ENCODE assay signal across 20 mouse cellular contexts in genomic region chr7:109137441-109137840, GRCm38 (mm10). TPM values are rescaled to one million over a fixed set of nuclear protein-coding genes. Genes with fewer than 3 reads are reported as not detected.
A peak's percentile ranks its signal among the peaks of the same experiment; 100 is the strongest.
DNase-seq lines count a peak whose midpoint lies in the region; TF ChIP-seq lines count a peak whose summit lies in the region.
"Had no signal": no experiment of that assay in that cellular context is flagged by ENCODE, and none has a peak within 500 bp of the region (broad histone marks: within the 10 kb centered on the region; RNA-seq: fewer than 3 reads in every experiment).

No protein-coding gene starts in this region.

- peak; percentile 30 for DNase-seq in gastrocnemius, adult 2 months
- DNase-seq in gastrocnemius, postnatal 36 days = no peak
- DNase-seq in left cerebral cortex, postnatal 4 days = peak; percentile 62
- DNase-seq in left cerebral cortex, adult 8-10 months (ENCODE audit: low spot score in 2 of 2) = no peak
- peak; percentile 71 to 82 for DNase-seq in cerebellum, adult 2 months
- peak; percentile 66 to 67 for DNase-seq in cerebellum, postnatal 36 days
- DNase-seq in embryo, embryonic 11 days = no peak
- DNase-seq in c-Kit-positive CD71-positive TER-119-positive erythroid progenitor cells, embryonic 14.5 days (ENCODE audit: low spot score) = no peak
- DNase-seq: adrenal gland, postnatal 14 days; kidney, adult 2 months; kidney, postnatal 10 days; right cerebral cortex, postnatal 25 days had no signal

- 14% methylated on average over 8 of the region's 8 CpGs for WGBS in cerebellum, adult 2 months

- no peak for TF ChIP-seq CTCF in gastrocnemius, adult 2 months (IDR thresholded peaks at IDR 0.05)
- TF ChIP-seq CTCF in cerebellum, adult 2 months (IDR thresholded peaks at IDR 0.05; ENCODE audit: borderline replicate concordance, insufficient read depth, low read depth, low read length) = no peak

- no peak overlapping the region for H3K27ac ChIP-seq in gastrocnemius, adult 2 months
- H3K27ac ChIP-seq in cerebellum, adult 2 months (ENCODE audit: insufficient read depth, low read length) = no peak overlapping the region
- H3K27ac ChIP-seq: embryonic facial prominence, embryonic 13.5 days; limb, embryonic 15.5 days; liver, embryonic 15.5 days; macrophage; stomach, postnatal 0 days had no signal

- intact Hi-C loops in gastrocnemius, adult 2 months (cut with DNase I) = loop anchor here (10.0 kb wide), 1 partner anchor 117 kb away; no protein-coding TSS in a partner anchor
- intact Hi-C loops in gastrocnemius, postnatal 36 days (cut with DNase I) = no loop called here
- intact Hi-C loops in left cerebral cortex, postnatal 4 days (cut with DNase I) = loop anchor here (5.0 kb wide), 1 partner anchor 285 kb away; no protein-coding TSS in a partner anchor

- no peak for TF ChIP-seq POLR2A in cerebellum, adult 2 months (IDR thresholded peaks at IDR 0.05; ENCODE audit: borderline replicate concordance, insufficient read depth, low read length)

- no peaks in the 10 kb centered on the region for H3K27me3 ChIP-seq in cerebellum, adult 2 months (ENCODE audit: control insufficient read depth, insufficient read depth, low read length)
- H3K27me3 ChIP-seq: liver, embryonic 15.5 days had no signal

- no peak overlapping the region for H3K4me3 ChIP-seq in gastrocnemius, adult 2 months
- H3K4me3 ChIP-seq in cerebellum, adult 2 months (replicated peaks; ENCODE audit: insufficient read depth, low read depth, low read length) = no peak overlapping the region
- H3K4me3 ChIP-seq: embryonic facial prominence, embryonic 13.5 days; limb, embryonic 15.5 days; liver, embryonic 15.5 days had no signal

- H3K4me1 ChIP-seq in cerebellum, adult 2 months (ENCODE audit: control insufficient read depth, insufficient read depth, low read length) = peaks cover 14% of the 10 kb centered on the region

RNA-seq across cellular contexts. Expression of gene Lmo1, which starts 37.6 kb away (rescaled TPM):
- 1 to 10 TPM; 2.3 TPM for total RNA-seq in gastrocnemius, adult 2 months (2021)
- 1 to 10 TPM; 2.3 to 2.8 TPM for total RNA-seq in gastrocnemius, postnatal 36 days (2021)
- 10 to 100 TPM; 46.0 to 48.5 TPM for total RNA-seq in left cerebral cortex, postnatal 4 days (2021)
- 10 to 100 TPM in 3 of 4 experiments, 1 to 10 TPM in 1; 9.9 to 15.0 (median 11.5) TPM for total RNA-seq in left cerebral cortex, adult 8-10 months (2022)
- polyA plus RNA-seq in cerebellum, adult 2 months (2012; rRNA removed) = 27.3 and 31.6 TPM in 2 replicates
- total RNA-seq: G1E; neutrophil, adult 5-6 weeks had no signal
- polyA plus RNA-seq: activated CD4-positive, CD25-positive, alpha-beta regulatory T cell, adult 4 months; G1E; macrophage had no signal

RNA-seq across cellular contexts. Expression of gene Ric3, which starts 54.3 kb away (rescaled TPM):
- total RNA-seq in gastrocnemius, adult 2 months (2021) = 1 to 10 TPM; 1.7 to 2.1 TPM
- total RNA-seq in gastrocnemius, postnatal 36 days (2021) = 1 to 10 TPM; 1.3 to 1.5 TPM
- 10 to 100 TPM; 37.8 to 39.4 TPM for total RNA-seq in left cerebral cortex, postnatal 4 days (2021)
- total RNA-seq in left cerebral cortex, adult 8-10 months (2022) = 10 to 100 TPM; 66.2 to 71.1 (median 68.6) TPM
- polyA plus RNA-seq in cerebellum, adult 2 months (2012; rRNA removed) = 61.6 and 66.0 TPM in 2 replicates
- polyA plus RNA-seq: G1E had no signal

Comparison
In these comparisons a context has a peak if more than half of its experiments do, and no peak if none do; other contexts are left out.
1. DNase-seq: peak in gastrocnemius, adult 2 months (single experiment), left cerebral cortex, postnatal 4 days (single experiment), cerebellum, adult 2 months (2 of 2) and cerebellum, postnatal 36 days (2 of 2); none in gastrocnemius, postnatal 36 days (0 of 2), left cerebral cortex, adult 8-10 months (0 of 2), embryo, embryonic 11 days (single experiment) and c-Kit-positive CD71-positive TER-119-positive erythroid progenitor cells, embryonic 14.5 days (single experiment).
2. RNA of gene Ric3, which starts 54.3 kb away (total RNA-seq): 66.2 to 71.1 TPM in left cerebral cortex, adult 8-10 months and 37.8 to 39.4 TPM in left cerebral cortex, postnatal 4 days; 1.7 to 2.1 TPM in gastrocnemius, adult 2 months and 1.3 to 1.5 TPM in gastrocnemius, postnatal 36 days; every median in the first group is over 10 times any median in the second.